Mouse (Mus musculus): Measurements from ENCODE around the gene Lrit3. TPM values are rescaled to one million over a fixed set of nuclear protein-coding genes. Genes with fewer than 3 reads are reported as not detected.

The Lrit3 gene
- not detected for total RNA-seq (2021)
- long read RNA-seq, experiment 1, result 0 reads
- long read RNA-seq, experiment 2, result 0 reads

- DNase-seq (ENCODE audit: low spot score in 2 of 2), result no peak
- no peak for TF ChIP-seq CTCF (conservative IDR thresholded peaks at IDR 0.05)
- Histone ChIP-seq H3K4me3 (no peak within 1 kb of the TSS), H3K27ac (no peak within 1 kb of the TSS)
These were observed at the start of gene Lrit3 for GRCm38 (mm10) chr3:129803765-129804164. Lrit3 (minus strand) TSS chr3:129804030.

GRCm38 (mm10) chr3:129846846-129847245 is 43.0 kb upstream of the Lrit3 start:
- H3K27ac ChIP-seq, result no peak overlapping the region
- DNase-seq (ENCODE audit: low spot score in 2 of 2), result no peak
- no peak for TF ChIP-seq CTCF (conservative IDR thresholded peaks at IDR 0.05)
- H3K4me3 ChIP-seq, result no peak overlapping the region

GRCm38 (mm10) chr3:129845868-129846267 is 42.0 kb upstream of the Lrit3 start:
- no peak overlapping the region for H3K27ac ChIP-seq

GRCm38 (mm10) chr3:129838017-129838416 is 34.2 kb upstream of the Lrit3 start:
- Histone ChIP-seq H3K27ac (no peak overlapping the region), H3K4me3 (no peak overlapping the region)
- DNase-seq (ENCODE audit: low spot score in 2 of 2), result no peak
- TF ChIP-seq CTCF (conservative IDR thresholded peaks at IDR 0.05), result no peak

More at GRCm38 (mm10) chr3:129845868-129846267, 42.0 kb upstream of the Lrit3 start:
- DNase-seq (ENCODE audit: low spot score in 2 of 2), result no peak
- H3K4me3 ChIP-seq, result no peak overlapping the region
- TF ChIP-seq CTCF (conservative IDR thresholded peaks at IDR 0.05), result no peak

- no peak for DNase-seq (ENCODE audit: low spot score in 2 of 2)
- TF ChIP-seq CTCF (conservative IDR thresholded peaks at IDR 0.05), result no peak
- no peak overlapping the region for H3K27ac ChIP-seq
- no peak overlapping the region for H3K4me3 ChIP-seq
These were observed 33.1 kb upstream of the Lrit3 start for GRCm38 (mm10) chr3:129836965-129837364.

- TF ChIP-seq CTCF (conservative IDR thresholded peaks at IDR 0.05), result no peak
- no peak for DNase-seq (ENCODE audit: low spot score in 2 of 2)
- no peak overlapping the region for H3K4me3 ChIP-seq
- H3K27ac ChIP-seq, result no peak overlapping the region
These were observed 32.3 kb upstream of the Lrit3 start for GRCm38 (mm10) chr3:129836051-129836697.

GRCm38 (mm10) chr3:129835388-129835934 is 31.6 kb upstream of the Lrit3 start, which contains the start of gene Cfi:
Cfi (plus strand) TSS chr3:129835884.
- no peak for DNase-seq (ENCODE audit: low spot score in 2 of 2)
- H3K27ac ChIP-seq, result no peak within 1 kb of the TSS
- no peak for TF ChIP-seq CTCF (conservative IDR thresholded peaks at IDR 0.05)
- no peak within 1 kb of the TSS for H3K4me3 ChIP-seq

- Histone ChIP-seq H3K4me3 (peak within 1 kb of the TSS; percentile 99), H3K27ac (peak within 1 kb of the TSS; percentile 89)
- TF ChIP-seq CTCF (conservative IDR thresholded peaks at IDR 0.05), result no peak
- peak; percentile 94 for DNase-seq (ENCODE audit: low spot score in 2 of 2)
These were observed 27.3 kb upstream of the Lrit3 start, which contains the start of gene Gar1 for GRCm38 (mm10) chr3:129831035-129831568. Gar1 (minus strand) TSS chr3:129831396.

GRCm38 (mm10) chr3:129830626-129831025 is 26.8 kb upstream of the Lrit3 start:
- H3K27ac ChIP-seq, result peak overlapping the region; percentile 89
- DNase-seq (ENCODE audit: low spot score in 2 of 2), result peak; percentile 4 to 23
- peak overlapping the region; percentile 99 for H3K4me3 ChIP-seq
- no peak for TF ChIP-seq CTCF (conservative IDR thresholded peaks at IDR 0.05)

- DNase-seq (ENCODE audit: low spot score in 2 of 2), result no peak
- no peak for TF ChIP-seq CTCF (conservative IDR thresholded peaks at IDR 0.05)
- Histone ChIP-seq H3K4me3 (no peak overlapping the region), H3K27ac (no peak overlapping the region)
These were observed 23.9 kb upstream of the Lrit3 start for GRCm38 (mm10) chr3:129827691-129828090.

- TF ChIP-seq CTCF (conservative IDR thresholded peaks at IDR 0.05), result no peak
- Histone ChIP-seq H3K4me3 (no peak overlapping the region), H3K27ac (no peak overlapping the region)
- no peak for DNase-seq (ENCODE audit: low spot score in 2 of 2)
These were observed 22.9 kb upstream of the Lrit3 start for GRCm38 (mm10) chr3:129826691-129827090.

- no peak for TF ChIP-seq CTCF (conservative IDR thresholded peaks at IDR 0.05)
- no peak overlapping the region for H3K27ac ChIP-seq
- no peak for DNase-seq (ENCODE audit: low spot score in 2 of 2)
These were observed 21.1 kb upstream of the Lrit3 start for GRCm38 (mm10) chr3:129824891-129825290.

GRCm38 (mm10) chr3:129824146-129824545 is 20.3 kb upstream of the Lrit3 start:
- DNase-seq (ENCODE audit: low spot score in 2 of 2), result no peak
- Histone ChIP-seq H3K27ac (no peak overlapping the region), H3K4me3 (no peak overlapping the region)
- no peak for TF ChIP-seq CTCF (conservative IDR thresholded peaks at IDR 0.05)

More at GRCm38 (mm10) chr3:129824891-129825290, 21.1 kb upstream of the Lrit3 start:
- no peak overlapping the region for H3K4me3 ChIP-seq
